Mouse (Mus musculus) gastrocnemius, adult 18-20 months (tissue): ENCODE results near the gene Idua. TPM values are rescaled to one million over a fixed set of nuclear protein-coding genes. Genes with fewer than 3 reads are reported as not detected.

Experiments used
- DNase-seq: peaks from one replicate; pipeline ENCODE4 v3.0.0; 2021; ENCODE audit warnings: low spot score
- total RNA-seq, 2 experiments: library from RNA; stranded (reverse); gene quantifications; 2 replicates each; pipeline ENCODE4 v1.2.3; 2021

Gene Idua
- total RNA-seq, 2 experiments from 2014 or later = 8.2 to 10.0 TPM

DNA sequence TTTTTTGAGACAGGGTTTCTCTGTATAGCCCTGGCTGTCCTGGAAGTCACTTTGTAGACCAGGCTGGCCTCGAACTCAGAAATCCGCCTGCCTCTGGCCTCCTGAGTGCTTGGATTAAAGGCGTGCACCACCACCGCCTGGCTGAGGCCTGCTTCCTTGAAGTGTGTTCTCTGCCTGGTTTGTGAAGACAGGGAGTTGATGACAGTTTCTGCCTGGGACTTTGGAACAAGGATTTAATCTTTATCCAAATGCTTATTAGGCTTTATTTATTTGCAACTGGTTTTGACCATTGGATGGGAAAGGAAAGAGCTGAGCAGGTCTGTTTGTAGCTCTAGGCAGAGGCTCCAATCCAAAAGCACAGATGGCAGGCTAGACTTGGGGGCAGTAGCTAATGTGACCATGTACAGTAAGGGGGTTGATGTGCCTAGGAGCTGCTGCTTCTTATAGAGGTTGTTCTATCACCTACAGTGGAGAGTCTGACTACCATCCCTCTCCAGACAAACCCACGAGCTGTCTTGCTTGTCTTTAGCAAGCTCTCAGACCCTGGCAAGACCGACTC lies 18.2 kb downstream of the Idua start:
- no peak for DNase-seq

- no peak for DNase-seq
Observed at GRCm38 (mm10) chr5:108679909-108680308, 19.8 kb downstream of the Idua start.

DNA sequence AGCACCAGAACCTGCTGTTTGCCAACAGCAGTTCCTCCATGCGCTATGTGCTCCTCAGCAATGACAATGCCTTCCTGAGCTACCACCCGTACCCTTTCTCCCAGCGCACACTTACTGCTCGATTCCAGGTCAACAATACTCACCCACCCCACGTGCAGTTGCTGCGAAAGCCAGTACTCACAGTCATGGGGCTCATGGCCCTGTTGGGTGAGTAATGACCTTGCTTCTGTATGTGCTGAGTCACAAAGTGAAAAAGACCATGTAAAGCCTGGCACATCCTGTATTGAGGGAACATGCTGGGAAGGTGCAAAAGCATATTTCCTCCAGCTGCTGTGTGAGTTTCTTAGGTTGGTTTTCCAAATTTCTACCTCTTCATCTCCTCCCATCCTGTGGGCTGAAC lies 20.7 kb downstream of the Idua start:
- no peak for DNase-seq

DNA sequence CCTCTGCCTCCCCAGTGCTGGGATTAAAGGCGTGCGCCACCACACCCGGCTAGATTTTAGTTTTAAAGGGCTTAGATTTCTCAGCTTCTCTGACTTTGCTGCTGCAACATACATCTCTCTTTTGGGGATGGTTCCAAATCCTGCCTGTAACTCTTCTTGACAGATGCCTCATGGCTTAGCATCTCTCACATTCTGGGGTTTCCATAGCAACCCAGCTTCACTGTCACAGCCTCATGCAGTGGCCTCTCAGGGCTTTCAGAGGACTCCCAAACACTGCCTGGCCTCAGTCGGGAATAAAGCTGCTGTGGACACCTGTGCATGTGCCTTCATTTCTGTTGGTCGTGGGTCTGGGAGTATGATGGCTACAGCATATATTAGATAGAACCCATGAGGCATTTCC lies 29.0 kb downstream of the Idua start:
- no peak for DNase-seq

DNA sequence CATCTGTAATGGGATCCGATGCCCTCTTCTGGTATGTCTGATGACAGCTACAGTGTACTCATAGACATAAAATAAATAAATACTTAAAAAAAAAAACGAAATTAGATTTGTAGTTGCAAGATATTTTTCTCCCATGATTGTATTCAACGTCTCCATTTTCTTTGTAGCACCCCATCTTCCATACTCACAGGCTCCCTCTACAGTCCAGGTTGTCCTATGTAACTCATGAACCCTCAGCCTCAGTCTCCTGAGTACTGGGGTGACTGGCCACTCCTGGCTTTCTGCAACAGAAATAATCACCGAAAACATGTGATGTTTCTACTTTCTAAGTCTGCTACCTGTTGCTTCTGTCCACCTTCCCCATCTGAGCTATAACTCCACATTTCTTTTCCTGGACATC lies 31.0 kb downstream of the Idua start:
- no peak for DNase-seq

- DNase-seq = peak; percentile 50
Observed at GRCm38 (mm10) chr5:108692271-108692670, 32.1 kb downstream of the Idua start, which contains the start of gene Fgfrl1. Fgfrl1 (plus strand) TSS chr5:108692382.

DNA sequence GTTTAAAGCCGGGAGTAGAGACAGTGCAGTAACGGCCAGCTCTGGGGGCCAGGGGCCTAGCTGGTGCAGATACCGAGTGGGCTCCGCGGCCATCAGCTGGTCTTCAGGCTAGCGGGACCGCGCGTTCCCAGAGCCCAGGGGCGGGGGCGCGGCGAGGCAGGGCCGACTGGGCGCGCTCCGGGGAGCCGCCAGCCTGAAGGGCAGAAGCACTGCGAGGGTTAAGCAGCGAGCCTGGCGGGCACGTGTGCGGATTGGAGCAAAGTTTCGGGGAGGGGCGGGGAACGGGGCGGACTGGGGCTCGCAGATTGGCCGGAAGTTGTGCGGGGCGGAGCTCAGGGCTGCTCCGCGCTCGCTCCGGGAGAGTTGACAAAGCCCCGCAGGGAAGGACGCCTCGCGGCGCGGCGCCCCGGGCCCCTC lies 33.7 kb downstream of the Idua start:
- peak; percentile 84 for DNase-seq

DNA sequence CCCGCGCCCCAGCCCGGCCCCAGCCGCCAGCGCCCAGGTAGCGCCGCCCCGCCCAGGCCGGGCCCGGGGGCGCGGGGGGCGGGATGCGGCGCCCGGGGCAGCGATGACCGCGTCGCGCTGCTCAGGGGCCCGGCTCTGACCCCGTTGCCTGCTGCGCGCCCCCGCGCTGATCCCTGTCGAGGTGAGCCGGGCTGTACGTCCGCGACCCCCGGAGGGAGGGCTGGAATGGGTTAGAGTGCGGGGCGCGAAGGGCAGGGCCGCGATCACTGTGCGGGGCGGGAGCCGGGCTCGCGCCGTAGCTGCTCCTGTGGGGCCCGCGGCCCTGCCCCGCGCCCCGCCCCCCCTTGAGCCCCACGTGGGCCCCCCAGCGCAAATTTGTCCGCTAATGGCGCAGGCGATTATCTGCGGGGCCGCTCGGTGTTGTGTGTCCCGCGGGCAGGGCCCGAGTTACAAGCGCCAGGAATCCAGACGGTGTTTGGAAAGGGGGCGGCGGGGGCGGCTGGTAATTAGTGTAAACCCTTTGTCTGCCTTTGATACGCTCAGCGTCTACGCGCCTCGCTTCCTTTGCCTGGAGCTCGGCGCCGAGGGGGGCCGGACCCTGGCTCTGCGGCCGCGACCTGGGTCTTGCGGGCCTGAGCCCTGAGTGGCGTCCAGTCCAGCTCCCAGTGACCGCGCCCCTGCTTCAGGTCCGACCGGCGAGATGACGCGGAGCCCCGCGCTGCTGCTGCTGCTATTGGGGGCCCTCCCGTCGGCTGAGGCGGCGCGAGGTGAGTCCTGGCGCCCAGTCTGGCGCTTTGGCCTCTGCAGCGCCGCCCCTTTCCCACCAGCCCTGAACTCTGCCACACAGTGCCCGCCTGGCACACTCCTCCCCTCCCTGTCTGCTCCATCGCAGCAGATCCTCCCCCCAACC lies 34.5 kb downstream of the Idua start:
- DNase-seq = no peak

DNA sequence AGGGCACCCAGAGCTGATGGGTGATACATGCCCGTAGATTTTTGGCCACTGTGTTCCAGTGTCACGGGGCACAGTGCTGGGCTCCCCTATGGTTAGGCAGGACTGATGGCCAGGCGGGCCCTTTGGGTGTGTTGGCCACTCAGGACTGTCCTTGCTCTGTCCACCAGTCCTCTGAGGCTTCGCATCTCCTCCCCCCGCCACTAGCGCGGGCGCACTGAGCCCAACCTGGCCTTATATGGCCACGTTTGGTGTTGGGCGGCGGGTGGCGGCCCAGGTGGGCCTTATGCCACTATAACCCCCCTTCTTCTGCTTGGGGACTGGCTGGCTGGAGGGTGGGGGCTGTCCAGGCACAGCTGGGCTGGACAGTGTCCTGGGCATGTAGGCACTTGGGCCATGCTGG lies 35.7 kb downstream of the Idua start:
- no peak for DNase-seq

- DNase-seq = no peak
Observed at GRCm38 (mm10) chr5:108696542-108696941, 36.4 kb downstream of the Idua start.

DNA sequence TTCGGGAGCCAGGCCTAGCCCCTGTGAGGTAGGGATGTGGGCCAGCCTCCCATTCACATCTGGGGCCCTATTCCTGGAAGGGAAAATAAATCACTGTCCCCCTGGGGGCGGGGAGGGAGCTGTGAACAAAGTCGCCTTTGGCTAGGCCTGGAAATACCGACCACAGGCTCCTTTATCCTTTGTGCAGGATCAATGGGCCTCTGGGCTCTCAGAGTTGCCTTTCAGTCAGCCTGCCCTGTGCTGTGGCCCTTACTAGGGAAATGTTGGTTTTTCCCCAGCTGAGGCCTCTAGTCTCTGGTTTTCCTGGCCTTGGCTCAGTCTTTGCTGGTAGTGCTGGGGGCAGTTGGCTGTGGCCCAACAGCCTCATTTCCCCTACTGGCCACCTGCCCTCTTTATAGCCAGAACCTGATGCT lies 37.2 kb downstream of the Idua start:
- no peak for DNase-seq

DNA sequence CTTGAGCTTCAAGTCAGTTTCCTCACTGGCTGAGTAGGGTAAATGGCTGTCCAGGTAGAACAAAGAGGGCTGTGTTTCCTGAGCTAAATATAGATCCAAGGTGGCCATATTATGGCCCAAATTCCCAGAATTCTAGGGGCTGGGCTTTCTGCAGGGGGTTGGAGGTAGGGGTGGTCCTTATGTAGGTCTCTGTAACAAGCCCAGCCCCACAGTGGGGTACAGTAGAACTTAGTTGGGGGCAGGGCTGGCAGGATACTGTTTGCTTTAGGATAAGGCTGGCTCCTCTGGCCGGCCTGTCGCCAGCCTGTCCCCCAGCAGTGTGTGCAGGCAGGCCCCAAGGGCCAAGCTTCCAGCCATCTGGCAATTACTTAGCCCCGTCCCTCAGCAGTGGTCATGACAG lies 40.2 kb downstream of the Idua start:
- no peak for DNase-seq

- DNase-seq = no peak
Observed at GRCm38 (mm10) chr5:108701341-108702021, 41.4 kb downstream of the Idua start.

DNA sequence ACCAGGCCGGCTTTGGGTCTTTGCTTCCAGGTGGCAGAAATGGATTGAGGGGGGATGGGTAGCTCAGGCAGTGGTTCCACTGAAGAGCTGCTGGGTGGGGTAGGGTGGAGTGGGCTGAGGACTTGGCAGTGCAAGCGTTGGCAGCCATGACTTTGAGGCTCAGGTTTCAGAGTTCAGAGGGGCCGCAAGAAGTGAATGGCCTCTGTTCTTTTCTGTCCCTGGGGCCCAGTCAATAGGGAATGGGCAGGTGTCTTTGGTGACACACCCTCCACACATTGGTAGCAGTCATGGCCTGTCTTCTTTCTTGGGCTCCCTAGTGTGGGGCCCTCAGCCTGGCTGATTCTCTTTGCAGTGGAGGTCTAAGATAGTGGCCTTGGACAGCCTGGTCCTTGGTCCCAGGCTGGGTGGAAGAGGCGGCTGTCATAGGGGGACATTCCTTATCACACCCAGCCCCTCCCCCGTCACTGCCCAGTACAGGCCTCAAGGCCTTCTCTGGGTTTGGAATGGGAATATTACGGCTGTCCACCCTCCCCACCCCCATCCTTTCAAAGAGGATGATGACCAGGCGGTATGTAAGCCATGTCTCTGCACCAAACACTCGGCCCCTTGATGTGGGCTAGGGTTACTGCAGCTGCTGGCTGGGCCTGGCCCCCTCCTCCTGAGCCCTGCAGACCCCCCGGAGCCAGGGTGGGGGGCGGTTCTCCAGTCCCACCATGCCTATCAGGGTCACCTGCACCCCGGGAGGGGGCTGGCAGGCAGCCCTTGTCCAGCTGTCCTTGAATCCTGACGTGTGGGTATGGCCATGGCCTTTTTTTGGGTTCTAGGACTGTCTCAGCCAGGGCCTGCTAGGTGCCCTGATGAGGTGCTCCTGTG lies 43.9 kb downstream of the Idua start:
- DNase-seq = no peak

DNA sequence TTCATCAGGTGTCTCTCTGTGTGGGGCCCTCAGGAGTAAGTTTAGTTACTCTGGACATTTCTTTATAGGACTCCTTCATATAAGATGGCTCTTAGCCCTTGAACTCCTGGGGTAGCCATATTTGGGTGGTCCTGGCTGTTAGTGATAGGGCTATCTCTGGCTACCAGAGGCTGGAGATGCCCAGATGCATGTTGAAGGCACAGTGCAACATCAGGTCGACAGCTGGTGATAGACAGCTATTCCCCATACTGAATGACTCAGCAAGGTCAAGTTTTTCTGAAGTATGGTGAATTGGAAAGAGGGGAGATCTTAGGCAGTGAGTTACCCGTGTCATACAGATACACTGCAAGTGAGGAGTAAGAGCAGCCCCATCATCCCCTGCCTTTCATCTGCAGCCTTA lies 47.6 kb downstream of the Idua start:
- DNase-seq = no peak

DNA sequence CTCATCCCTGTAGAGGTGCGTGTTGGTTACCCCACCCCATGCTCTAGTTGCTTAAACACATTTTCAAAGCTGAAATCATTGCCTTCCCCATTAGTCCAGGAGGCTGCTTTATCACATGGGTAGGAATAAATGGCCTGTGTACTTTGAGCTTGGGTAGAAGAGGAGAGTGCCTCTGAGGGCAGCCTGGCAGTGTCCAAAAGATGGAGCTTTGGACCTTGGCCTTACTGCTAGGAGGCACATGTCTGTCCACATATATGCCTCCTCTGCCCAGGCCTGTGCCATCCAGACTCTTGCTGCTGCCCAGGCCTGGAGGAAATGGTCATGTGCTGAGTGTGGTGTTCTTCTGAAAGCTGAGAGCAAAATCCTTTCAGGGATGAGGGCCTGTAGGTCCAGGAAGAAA lies 48.3 kb downstream of the Idua start:
- DNase-seq = no peak

GRCm38 (mm10) chr5:108708981-108709731 lies 49.0 kb downstream of the Idua start:
- DNase-seq = no peak

GRCm38 (mm10) chr5:108711968-108712367 lies 51.8 kb downstream of the Idua start:
- no peak for DNase-seq

- DNase-seq = no peak
Observed at GRCm38 (mm10) chr5:108713096-108713495, 53.0 kb downstream of the Idua start.

DNA sequence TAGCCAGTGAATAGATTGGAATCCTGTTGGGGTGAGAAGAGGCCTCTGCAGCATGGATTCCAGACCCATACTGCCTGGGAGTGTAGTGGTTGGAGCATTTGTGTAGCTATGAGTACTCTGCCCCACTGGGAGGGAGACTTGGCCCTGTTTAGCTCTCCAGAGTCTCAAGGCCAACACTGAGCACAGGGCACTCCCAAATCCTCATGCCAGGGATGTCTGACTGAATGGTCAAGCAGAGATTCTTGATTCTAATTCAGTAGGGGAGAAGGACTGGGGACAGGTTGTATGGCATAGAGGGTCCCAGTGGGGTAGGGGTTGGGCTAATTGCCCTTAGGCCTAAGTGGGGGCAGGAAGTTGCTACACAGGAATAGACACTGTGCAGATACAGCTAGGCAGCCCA lies 53.6 kb downstream of the Idua start:
- no peak for DNase-seq

GRCm38 (mm10) chr5:108714149-108714548 lies 54.0 kb downstream of the Idua start:
- no peak for DNase-seq
